Mouse (Mus musculus) urinary bladder, postnatal 4 days (tissue): ENCODE measurements around the gene Ybx2.
"Not testable (repeated sequence)": the region's sequence is repeated elsewhere in the genome, so short reads cannot be mapped to it uniquely, and the experiment has no call there.

ENCODE experiments used
- DNase-seq, 2 experiments: peaks; one replicate each; pipeline ENCODE4 v3.0.0; 2021 to 2022; ENCODE audit warnings: low spot score in 2 of 2

Ybx2 gene

GRCm38 (mm10) chr11:69914917-69915430, 20.6 kb upstream of the Ybx2 start:
- no peak for DNase-seq

- DNase-seq, result no peak
Observed at GRCm38 (mm10) chr11:69915667-69916627, 19.6 kb upstream of the Ybx2 start.

- DNase-seq, result not testable (repeated sequence)
Observed at GRCm38 (mm10) chr11:69916652-69917378, 18.8 kb upstream of the Ybx2 start.

DNA sequence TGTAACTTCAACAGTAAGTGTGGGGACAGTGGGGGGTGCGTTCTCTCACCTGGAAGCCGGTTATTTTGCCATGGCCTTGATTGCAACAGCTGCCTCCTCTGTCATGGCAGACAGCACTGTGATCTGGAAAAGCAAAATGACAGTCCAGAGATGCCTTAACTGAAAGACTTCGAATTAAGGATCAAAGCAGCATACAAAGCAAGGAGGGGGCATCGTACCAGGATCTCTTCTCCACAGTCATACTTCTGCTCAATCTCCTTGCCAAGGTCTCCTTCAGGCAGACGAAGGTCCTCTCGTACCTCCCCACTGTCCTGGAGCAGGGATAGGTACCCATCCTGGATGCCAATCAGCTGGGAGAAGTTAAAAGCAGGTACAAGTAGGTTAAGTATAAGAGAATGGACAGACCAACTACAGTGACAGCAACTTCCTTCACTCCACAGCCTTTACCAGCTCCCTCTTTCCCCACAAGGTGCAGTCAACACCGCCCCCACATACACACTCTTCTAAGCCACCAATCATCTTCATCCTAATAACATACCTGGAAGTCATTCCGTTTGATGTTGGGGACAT, 18.1 kb upstream of the Ybx2 start:
- DNase-seq, result no peak

GRCm38 (mm10) chr11:69918118-69918517, 17.5 kb upstream of the Ybx2 start:
- no peak for DNase-seq

DNA sequence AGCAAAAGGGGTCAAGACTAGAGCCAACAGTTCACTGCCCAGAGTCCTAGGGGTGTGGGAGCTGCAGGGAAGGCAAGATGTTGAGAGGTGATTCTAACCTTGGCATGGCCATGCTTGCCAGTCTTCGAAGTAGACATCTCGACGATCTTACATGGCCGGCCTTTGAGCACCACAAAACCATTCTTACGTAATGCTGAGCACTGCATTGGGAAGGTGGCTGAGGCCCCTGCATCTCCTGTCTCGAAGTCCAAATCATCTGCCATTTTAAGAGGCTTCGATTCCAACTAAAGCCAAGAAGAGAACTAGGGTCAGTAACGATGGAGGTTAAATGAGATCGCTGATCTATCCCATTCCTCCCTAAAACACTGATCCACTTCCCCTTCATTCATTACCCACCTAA, 16.5 kb upstream of the Ybx2 start:
- no peak for DNase-seq

DNA sequence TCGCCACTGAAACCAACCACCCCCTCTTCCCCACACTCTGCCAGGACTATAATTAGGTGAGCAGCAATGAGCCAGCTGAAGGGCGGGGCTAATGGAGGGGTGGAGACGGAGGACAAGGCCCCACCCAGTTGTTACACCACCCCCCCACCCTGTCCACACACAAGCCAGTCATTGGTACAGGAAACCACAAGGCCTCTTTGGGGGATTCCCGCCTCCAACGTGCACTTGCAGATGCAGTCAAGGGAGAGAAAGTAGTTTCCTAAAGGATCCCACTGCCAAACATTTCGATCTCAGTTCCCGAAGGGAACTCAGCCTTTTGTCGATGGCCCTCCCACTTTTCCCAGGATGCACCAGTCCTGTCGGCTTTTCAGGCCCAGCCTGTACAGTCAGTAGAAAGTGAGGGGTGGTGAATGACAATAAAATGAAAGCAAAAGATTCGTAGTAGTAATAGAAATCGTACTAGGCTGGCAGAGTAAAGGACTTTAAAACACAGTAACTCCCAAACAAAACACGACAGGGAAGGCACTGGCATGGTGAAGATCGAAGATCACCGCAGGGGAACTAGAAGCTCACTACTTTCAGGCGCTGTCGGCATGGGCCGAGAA, 15.8 kb upstream of the Ybx2 start:
- peak; percentile 58 to 78 for DNase-seq

- DNase-seq, result no peak
Observed at GRCm38 (mm10) chr11:69920266-69921031, 15.1 kb upstream of the Ybx2 start.

GRCm38 (mm10) chr11:69921114-69922011, 14.2 kb upstream of the Ybx2 start, which contains the start of gene Eif5a:
Eif5a (minus strand) TSS chr11:69921958.
- DNase-seq, result peak; percentile 100

DNA sequence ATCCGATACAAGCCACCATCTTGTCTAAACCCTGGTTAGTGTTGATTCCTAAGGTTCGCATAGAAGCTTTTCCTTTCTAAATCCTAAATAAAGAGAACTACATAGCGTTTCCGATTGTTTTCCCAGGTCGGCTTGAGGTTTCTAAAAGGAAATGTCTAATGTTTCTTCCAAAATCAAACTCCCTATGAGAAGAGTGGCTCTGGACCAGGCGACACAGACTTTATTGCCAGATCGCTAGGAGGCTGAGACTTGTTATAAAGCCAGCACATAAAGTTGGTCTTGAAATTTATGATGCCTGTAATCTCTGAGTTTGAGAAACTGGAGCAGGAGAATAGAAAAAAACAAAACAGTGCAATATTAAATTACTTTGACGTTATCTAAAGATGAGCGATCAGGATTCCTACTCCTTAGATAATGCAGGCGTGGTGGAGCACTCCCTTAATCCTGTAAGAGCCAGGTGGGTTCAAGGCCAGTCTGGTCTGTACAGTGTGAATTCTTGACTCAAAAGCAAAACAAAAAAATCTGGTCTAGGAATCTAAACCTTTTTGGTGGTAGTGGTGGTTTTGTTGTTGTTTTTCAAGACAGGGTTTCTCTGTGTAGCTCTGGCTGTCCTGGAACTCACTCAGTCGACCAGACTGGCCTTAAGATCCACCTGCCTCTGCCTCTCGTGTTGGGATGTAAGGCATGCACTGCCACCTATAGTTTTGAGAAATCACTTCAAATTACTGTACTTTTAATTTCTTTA, 13.4 kb upstream of the Ybx2 start:
- DNase-seq, result no peak

DNA sequence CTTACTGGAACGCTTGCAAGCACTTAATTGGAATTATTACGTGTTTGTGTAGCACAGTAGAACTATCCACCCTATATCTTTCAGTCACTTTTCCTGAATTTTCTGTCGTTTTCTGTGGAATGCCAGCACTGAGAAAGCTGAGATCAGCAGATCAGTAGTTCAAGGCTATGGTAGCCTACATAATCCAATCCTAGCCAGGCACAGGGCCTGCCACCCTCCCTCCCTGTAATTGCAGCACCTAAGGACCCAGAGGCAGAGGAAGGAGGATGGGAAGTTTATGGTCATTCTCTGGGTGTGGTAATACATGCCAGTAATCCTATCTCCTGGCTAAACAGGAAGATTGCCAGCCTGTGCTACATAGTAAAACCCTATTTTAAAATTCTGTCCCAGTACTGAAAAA, 12.8 kb upstream of the Ybx2 start:
- DNase-seq, result no peak

GRCm38 (mm10) chr11:69927501-69927900, 8.1 kb upstream of the Ybx2 start:
- DNase-seq, result no peak

DNA sequence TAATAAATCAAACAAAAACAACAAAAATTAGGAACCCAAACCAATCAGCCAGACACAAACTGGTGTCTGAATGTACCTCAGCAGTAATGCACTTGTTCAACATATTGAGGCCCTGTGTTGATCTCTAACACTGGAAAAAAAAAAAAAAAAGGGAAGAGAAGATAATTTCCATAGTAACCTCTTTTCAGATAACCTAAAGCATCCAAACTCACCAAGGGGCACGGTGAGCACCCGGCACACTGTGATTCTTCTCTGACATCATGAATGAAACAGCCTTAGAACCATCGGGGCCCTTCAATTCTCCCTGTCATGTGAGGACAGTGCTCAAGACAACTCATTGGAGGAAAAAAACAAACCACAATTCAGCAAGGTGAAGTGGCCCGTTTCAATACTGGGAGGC, 5.9 kb upstream of the Ybx2 start:
- DNase-seq, result no peak

DNA sequence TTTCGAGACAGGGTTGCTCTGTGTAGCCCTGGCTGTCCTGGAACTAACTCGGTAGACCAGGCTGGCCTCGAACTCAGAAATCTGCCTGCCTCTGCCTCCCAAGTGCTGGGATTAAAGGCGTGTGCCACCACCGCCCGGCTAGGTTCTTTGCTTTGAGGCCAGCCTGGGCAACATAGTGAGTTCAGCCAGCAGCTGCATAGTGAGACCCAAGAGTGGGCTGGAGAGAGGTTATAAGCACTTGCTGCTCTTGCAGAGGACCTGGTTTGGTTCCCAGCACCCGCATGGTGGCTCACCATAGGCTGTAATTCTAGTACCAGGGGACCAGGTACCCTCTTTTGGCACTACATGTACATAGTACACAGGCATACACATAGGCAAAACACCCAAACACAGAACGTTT, 5.4 kb upstream of the Ybx2 start:
- not testable (repeated sequence) for DNase-seq

DNA sequence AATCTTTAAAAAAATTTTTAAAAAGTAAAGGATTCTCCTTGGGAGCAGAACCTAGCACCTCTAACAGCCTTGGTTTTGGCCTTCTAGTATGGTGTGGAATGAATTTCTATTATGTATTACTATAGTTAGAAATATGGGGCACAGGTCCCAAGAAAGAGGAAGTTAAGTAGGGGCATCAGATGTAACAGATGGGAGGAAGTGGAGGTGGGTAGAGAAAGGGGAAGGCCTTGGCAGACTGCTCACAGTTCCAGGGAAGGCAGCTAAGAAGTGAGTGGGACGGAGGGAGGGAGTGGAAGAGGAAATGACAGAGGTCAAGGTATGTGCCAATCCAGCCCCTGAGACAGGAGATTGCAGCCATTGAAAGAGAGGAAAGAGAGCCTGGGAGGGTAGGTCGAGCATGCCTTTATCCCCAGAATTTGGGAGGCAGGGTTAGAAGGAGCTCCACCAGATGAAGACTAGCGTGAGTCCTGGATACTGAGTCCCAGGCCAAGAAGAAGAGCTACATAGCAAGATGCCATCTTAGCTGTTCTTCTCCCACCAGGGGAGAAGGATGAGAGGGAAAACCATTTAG, 4.5 kb upstream of the Ybx2 start:
- no peak for DNase-seq

DNA sequence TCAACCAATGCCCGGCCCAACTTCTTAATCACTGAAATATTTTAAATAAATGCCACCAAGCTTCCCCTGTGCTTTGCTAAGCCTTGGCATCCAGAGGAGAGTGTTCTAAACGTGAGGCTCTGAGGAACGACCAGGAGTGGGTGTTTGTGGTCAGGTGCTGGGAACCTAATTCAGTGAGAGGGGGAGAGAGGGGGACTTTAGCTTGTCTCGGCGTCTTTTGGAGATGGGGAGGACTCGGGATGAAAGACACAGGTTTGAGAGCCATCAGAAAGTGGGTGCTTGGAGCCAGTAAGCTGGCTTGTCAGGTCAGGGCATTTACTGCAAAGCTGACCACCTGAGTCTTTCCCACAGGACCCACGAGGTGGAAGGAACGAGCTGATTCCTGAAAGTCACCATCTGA, 3.8 kb upstream of the Ybx2 start:
- no peak for DNase-seq

- DNase-seq, result no peak
Observed at GRCm38 (mm10) chr11:69932254-69932653, 3.3 kb upstream of the Ybx2 start.

GRCm38 (mm10) chr11:69933066-69933465, 2.5 kb upstream of the Ybx2 start:
- DNase-seq, result no peak

DNA sequence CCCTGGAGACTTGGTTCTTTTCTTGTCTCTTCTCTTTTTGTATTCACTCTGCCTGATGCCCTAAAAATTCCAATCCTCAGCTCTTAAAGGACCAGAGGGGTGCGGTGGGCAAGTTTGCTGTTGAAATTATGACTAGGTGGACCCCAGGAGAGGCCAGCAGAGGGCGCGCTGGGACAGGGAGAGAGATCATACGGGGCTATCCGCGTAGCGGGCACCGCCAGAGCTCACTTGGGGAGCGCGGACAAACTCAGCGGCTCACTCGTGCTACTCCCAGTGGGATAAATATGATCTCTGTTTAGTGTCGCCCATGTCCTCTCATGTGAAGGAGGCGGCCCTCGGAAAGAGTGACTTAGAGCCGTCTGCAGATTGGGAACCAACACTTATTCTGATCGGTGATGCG, 1.4 kb upstream of the Ybx2 start:
- DNase-seq, result peak; percentile 84 to 97
